Mouse (Mus musculus): ENCODE results near the gene Zfp367.
A peak's percentile ranks its signal among the peaks of the same experiment; 100 is the strongest.

Gene Zfp367

GRCm38 (mm10) chr13:64154651-64155050, 1.6 kb upstream of the Zfp367 start:
- peak; percentile 42 for DNase-seq (ENCODE audit: low read depth, low spot score)

- DNase-seq (ENCODE audit: low read depth, low spot score), result peak; percentile 87
Measured at GRCm38 (mm10) chr13:64153751-64154267, 807 bp upstream of the Zfp367 start.

GRCm38 (mm10) chr13:64152671-64153082, 325 bp downstream of the Zfp367 start:
- peak; percentile 65 for DNase-seq (ENCODE audit: low read depth, low spot score)

GRCm38 (mm10) chr13:64152241-64152669, 747 bp downstream of the Zfp367 start:
- DNase-seq (ENCODE audit: low read depth, low spot score), result peak; percentile 87

- no peak for DNase-seq (ENCODE audit: low read depth, low spot score)
Measured at GRCm38 (mm10) chr13:64150121-64150520, 2.9 kb downstream of the Zfp367 start.

- DNase-seq (ENCODE audit: low read depth, low spot score), result no peak
Measured at GRCm38 (mm10) chr13:64129616-64130375, 23.2 kb downstream of the Zfp367 start.

GRCm38 (mm10) chr13:64128858-64129615, 24.0 kb downstream of the Zfp367 start, which contains the start of gene Slc35d2:
Gene Slc35d2, minus strand, starts transcription at chr13:64129368.
- DNase-seq (ENCODE audit: low read depth, low spot score), result peak; percentile 65

GRCm38 (mm10) chr13:64126316-64126715, 26.7 kb downstream of the Zfp367 start:
- DNase-seq (ENCODE audit: low read depth, low spot score), result no peak

- no peak for DNase-seq (ENCODE audit: low read depth, low spot score)
Measured at GRCm38 (mm10) chr13:64124886-64125285, 28.1 kb downstream of the Zfp367 start.

- no peak for DNase-seq (ENCODE audit: low read depth, low spot score)
Measured at GRCm38 (mm10) chr13:64123491-64124188, 29.4 kb downstream of the Zfp367 start.

GRCm38 (mm10) chr13:64120760-64121159, 32.2 kb downstream of the Zfp367 start:
- DNase-seq (ENCODE audit: low read depth, low spot score), result no peak

- DNase-seq (ENCODE audit: low read depth, low spot score), result peak; percentile 42
Measured at GRCm38 (mm10) chr13:64117442-64117841, 35.6 kb downstream of the Zfp367 start.

- DNase-seq (ENCODE audit: low read depth, low spot score), result no peak
Measured at GRCm38 (mm10) chr13:64110421-64110820, 42.6 kb downstream of the Zfp367 start.

GRCm38 (mm10) chr13:64108381-64108850, 44.6 kb downstream of the Zfp367 start:
- DNase-seq (ENCODE audit: low read depth, low spot score), result no peak

GRCm38 (mm10) chr13:64107535-64107934, 45.5 kb downstream of the Zfp367 start:
- peak; percentile 27 for DNase-seq (ENCODE audit: low read depth, low spot score)

GRCm38 (mm10) chr13:64107105-64107504, 45.9 kb downstream of the Zfp367 start:
- DNase-seq (ENCODE audit: low read depth, low spot score), result no peak

- DNase-seq (ENCODE audit: low read depth, low spot score), result no peak
Measured at GRCm38 (mm10) chr13:64105690-64106089, 47.3 kb downstream of the Zfp367 start.

GRCm38 (mm10) chr13:64100186-64100585, 52.8 kb downstream of the Zfp367 start:
- DNase-seq (ENCODE audit: low read depth, low spot score), result peak; percentile 53

- DNase-seq (ENCODE audit: low read depth, low spot score), result peak; percentile 78
Measured at GRCm38 (mm10) chr13:64098992-64099391, 54.0 kb downstream of the Zfp367 start.

- DNase-seq (ENCODE audit: low read depth, low spot score), result peak; percentile 79
Measured at GRCm38 (mm10) chr13:64093341-64093740, 59.7 kb downstream of the Zfp367 start.

- no peak for DNase-seq (ENCODE audit: low read depth, low spot score)
Measured at GRCm38 (mm10) chr13:64092752-64093151, 60.2 kb downstream of the Zfp367 start.

- no peak for DNase-seq (ENCODE audit: low read depth, low spot score)
Measured at GRCm38 (mm10) chr13:64092141-64092540, 60.9 kb downstream of the Zfp367 start.

All from ZHBTc4 (cell line).